Mouse (Mus musculus) induced T-regulatory cell, adult 2 months (primary cell): ENCODE measurements around the gene Osbpl9.
A peak's percentile ranks its signal among the peaks of the same experiment; 100 is the strongest.

Experiments used
- DNase-seq: peaks from one replicate; pipeline ENCODE4 v3.0.0-alpha.2; 2012; ENCODE audit warnings: low read depth

The Osbpl9 gene

DNA sequence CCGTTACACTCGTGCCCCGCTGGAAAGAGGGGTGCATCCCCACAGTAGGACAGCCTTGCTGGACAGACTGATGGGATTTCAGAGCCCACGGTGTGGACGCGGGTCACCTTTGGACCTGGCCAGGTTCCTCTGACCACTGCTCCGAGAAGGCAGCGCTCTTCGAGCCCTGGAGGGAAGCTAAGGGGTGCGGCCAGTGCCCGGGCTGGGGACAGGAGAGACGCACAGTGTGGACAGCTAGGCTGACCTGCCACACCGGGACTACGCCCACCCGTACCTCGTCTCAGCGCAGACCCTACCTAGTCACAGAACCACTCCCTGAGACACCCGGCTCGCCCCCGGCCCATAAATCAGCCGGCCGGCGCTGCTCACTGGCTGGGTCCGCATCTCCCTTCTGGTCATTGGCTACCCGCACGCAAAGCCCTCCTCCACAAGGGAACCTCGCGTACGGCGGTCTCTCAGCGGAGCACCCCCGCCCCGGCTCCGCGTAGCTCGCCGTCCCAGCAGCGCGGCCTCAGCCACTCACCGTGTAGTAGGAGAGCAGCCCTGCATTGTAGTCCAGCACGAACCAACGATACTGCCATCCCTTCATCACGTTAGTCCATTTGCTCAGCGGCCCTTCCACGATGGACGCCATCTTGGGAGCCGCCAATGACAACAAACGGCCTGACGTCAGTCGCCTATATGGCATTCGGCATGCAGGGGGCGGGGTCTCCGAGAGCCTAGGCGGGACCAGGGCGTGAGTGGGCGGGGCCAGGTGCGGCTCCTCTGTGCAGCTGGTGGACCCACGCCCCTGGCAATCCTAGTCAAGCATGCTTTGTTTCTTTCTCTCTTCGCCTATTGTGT is at the start of gene Osbpl9:
Osbpl9 (minus strand) TSS at position 691 of the 843 bp plus-strand sequence.
- DNase-seq, result peak; percentile 98

DNA sequence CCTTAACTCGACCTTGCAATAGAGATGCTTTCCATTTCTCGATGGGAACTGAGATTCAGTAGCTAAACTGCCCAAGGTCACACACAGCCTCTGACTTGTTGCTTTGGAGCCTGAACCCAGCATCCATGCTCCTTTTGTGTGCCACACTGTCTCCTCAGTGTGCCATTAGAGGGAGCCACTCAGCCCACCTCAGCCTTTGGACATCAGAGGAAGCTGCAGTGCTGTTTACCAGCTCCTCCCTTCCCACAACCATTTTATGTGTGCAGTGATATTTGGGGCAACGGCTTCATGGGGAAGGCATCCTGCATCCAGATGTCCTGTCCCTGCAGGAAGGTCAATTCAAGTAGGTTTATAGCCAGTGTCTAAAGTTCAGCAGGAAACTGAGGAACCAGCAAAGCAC is 49.5 kb upstream of the Osbpl9 start:
- DNase-seq, result peak; percentile 38

DNA sequence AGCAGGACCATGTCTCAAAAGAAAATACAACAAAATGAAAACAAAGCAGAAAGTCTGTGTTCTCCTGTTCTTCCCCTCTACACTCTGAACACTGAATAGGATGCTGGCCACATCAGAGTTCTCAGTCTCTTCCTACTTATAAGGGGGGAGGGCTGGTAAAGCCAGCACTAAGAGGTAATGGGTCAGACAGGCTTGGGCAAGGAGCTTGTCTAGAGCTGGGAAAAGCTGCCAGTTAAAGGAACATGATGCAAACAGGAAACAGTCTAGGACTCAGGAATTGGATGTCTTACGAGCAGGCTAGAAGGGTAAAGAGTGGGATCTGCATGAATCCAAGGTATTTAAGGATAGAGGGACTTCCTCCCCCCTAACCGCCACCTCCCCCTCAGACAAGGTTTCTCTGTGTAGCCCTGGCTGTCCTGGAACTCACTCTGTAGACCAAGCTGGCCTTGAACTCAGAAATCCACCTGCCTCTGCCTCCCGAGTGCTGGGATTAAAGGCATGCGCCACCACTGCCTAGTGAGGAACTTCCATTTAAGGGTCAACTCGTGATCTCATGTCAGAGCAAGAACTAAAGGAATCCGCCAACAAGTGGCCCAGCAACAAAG is 43.0 kb upstream of the Osbpl9 start:
- no peak for DNase-seq

DNA sequence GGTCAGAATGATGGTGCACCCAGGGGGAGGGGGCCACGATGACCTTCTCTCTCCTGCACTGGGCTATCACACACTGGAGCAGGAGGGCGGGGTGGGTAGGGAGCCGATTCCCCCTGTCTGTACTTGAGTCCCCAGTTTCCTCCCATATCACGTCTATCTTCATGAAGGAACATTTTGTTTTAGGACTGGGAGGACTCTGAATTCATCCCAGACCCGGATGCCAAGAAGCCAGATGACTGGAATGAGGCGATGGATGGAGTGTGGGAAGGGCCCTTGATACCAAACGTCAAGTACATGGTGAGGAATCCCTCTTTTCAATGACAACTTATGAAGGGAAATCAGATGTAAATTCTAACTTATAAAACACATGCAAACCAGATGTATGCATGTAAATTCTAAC is 42.4 kb upstream of the Osbpl9 start:
- no peak for DNase-seq

DNA sequence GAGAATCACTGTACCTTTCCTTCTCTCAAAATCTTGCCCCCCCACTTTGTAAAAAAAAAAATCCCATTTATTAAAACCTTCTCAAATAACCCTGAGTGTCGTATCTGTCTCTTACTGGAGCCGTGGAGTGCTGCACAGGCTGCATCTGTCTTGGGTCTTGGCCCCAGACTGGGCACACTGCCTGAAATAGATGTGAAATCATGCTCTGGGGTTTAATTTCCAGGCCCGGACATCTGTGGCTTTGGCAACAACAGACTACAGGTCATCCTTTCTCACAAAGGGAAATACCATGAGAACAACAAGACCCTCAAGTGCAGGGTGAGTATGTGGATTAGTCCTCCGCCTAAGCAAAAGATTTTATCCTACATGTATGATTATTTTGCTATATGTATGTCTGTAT is 39.9 kb upstream of the Osbpl9 start:
- no peak for DNase-seq

DNA sequence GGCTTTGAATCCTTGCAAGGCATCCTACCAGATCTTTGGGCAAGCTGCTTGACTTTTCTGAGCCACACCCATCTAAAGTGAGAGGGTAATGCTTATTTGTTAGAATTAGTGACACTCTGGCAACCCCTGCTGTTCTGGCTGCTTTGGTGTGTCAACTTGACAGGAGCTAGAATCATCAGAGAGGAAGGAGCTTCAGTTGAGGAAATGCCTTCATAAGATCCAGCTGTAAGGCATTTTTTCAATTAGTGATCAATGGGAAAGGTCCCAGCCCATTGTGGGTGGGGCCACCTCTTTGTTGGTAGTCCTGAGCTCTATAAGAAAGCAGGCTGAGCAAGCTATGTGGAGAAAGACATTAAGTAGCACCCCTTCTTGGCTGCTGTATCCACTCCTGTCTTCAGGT is 39.1 kb upstream of the Osbpl9 start:
- DNase-seq, result no peak

DNA sequence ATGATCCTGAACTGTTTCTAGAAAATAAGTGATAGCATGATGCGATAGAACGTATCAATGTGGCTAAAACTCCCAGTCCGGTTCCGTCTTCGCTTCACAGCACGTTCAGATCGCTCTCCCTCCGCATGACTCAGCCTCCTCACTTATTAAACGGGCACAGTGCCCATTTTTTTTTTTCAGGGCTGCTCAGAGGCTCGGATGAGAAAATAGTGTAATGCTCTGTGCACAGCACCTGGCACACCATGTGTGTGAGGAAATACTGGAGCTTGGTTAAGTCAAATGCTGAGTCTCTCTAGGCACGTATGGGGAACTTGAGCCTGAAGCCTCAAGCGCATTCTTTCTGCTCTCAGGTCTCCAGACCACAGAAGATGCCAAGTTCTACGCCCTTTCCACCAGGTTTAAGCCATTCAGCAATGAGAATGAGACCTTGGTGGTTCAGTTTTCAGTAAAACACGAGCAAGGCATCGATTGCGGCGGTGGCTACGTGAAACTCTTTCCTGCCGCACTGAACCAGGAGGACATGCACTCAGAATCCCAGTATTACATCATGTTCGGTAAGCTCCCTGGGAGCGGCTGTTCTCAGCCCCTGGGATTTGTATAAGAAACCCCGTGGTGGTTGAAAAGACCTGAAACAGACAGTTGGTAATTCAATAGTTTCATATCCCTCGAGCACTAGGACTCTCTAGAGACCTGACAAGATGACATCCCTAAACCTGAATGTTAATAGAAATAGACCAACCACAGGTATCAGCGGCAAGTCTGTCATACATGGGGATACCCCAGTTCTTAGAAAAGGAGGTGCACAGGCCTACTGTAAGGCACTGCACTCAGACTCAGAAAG is 36.6 kb upstream of the Osbpl9 start:
- no peak for DNase-seq

DNA sequence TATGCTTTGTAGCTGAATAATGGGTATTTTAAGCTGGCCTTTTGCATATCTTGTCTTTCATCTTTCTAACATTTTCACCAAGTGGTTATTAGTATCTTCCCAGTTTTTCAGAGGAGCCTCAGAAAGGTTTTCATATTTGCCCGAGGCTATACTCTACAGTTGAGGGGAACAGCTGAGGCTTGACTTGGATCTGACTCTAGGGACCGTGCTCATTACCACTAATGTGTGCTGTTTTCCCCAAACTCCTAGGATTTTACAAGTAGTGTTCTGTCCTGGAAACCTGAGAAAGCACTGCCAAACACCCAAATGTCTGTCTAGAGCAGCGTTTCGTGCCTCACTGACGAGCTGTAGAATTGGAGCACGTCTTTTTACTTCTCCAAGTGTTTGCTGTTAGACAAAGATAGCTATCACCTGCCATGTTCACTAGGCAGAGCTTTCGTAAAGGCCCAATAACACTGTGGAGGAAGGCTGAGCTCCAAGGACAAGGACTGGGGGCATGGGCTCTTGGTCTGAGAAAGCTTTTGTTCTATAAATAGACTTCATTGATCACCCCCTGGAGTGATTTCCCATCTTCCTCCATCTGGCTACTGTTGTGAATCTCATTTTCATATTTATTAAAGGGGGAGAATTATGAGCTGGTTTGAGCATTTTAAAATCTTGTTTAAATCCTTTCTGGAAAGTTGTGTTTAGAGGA is 34.3 kb upstream of the Osbpl9 start:
- no peak for DNase-seq

DNA sequence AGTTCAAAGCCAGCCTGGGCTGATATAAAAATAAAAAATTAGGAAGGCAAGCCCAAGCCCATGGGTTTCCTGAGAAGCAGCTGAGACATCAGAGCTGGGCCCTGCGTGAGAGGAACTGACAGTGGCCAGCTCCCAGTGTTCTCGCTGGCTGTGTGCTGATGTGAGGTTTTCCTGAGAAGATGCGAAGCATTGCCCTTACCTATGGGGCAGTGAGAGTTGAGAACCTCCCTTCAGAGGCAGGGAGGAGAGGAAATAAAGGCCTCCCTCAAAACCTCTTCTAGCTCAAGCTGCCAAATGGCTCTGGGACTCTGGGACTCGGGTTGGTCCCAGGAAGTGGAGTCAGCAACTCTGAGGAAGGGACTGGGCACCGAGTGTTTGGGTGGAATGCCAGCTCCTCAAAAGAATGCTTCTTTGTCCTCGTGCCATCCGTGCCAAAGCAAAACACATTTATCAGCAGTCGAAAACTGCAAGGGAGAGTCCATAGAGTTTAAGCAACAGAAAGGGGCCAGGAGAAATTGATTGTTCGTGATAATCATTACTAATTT is 32.8 kb upstream of the Osbpl9 start:
- DNase-seq, result no peak

DNA sequence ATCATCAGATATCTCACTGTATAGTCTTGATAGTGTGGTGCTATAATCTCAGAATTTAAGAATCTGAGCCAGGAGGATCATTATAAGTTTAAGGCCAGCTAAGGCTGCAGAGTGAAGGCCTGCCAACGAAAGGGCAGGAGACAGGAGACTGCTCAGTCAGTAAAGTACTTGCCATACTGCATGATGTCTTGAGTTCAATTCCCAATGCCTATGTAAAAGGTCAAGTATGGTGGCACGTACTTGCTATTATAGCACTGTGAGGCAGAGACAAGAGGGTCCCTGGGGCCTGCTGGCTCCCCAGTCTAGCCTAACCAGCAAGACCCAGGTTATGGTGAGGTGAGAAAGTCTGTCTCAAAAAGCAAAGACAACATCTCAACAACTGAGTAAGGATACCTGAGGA is 32.1 kb upstream of the Osbpl9 start, which contains the start of gene Calr4:
Calr4 (plus strand) TSS at position 301 of the 400 bp plus-strand sequence.
- no peak for DNase-seq

DNA sequence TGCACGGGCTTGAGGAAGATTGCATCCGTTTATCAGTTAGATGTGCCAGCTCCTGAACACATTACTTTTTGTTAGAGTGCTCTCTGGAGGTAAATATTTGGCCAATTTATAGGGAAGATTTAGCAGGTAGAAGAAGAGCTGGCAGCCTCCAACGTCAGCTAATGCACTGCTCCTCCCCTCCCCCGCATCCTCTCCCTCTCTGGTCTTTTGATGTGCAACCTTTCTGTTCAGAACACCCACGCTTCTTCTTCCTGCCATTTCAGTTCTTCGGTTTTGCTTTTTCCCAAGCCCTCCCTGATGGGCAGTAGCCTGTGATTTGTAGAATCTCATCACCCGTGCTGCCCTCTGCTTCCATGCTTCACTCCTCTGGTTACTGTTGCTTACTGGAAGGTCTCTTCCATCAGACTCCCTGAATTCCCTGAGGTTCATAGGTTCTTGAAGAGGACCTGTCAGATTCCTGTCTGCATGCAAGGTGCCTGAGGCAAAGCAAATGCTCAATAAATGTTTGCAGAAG is 27.8 kb upstream of the Osbpl9 start:
- DNase-seq, result peak; percentile 50

DNA sequence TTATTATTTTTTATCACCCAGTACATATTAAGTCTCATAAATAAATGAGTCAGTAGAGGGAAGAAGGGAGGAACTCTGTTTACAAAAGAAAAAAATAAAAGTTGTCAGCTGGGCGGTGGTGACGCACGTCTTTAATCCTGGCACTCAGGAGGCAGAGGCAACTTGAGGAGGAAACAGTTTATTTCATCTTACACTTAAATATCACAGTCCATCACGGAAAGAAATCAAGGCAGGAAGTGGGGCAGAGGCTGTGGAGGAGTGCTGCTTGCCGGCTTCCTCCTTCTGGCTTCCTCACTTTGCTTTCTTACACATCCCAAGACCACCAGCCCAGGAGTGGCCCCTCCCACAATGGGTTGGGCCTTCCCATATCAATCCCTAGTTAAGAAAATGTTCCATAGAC is 24.0 kb upstream of the Osbpl9 start:
- DNase-seq, result peak; percentile 23

DNA sequence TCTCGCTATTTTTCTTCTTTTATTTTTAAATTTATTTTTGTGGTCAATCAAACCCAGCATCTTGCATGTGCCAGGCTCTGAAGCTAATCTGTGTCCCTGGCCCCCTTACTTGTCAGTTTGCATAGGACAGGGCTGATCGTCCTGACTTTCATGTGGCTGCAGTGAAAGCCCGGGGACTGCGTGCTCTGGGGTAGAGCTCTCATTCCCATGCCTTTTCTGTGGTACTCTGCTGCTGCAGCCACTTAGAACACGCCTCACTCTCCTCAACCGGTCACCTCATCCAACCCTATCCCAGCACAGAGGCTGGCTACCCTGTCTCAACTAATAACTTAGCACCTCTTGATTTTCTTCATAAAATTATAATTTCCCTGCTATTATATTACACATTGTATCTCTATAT is 23.5 kb upstream of the Osbpl9 start:
- DNase-seq, result no peak

DNA sequence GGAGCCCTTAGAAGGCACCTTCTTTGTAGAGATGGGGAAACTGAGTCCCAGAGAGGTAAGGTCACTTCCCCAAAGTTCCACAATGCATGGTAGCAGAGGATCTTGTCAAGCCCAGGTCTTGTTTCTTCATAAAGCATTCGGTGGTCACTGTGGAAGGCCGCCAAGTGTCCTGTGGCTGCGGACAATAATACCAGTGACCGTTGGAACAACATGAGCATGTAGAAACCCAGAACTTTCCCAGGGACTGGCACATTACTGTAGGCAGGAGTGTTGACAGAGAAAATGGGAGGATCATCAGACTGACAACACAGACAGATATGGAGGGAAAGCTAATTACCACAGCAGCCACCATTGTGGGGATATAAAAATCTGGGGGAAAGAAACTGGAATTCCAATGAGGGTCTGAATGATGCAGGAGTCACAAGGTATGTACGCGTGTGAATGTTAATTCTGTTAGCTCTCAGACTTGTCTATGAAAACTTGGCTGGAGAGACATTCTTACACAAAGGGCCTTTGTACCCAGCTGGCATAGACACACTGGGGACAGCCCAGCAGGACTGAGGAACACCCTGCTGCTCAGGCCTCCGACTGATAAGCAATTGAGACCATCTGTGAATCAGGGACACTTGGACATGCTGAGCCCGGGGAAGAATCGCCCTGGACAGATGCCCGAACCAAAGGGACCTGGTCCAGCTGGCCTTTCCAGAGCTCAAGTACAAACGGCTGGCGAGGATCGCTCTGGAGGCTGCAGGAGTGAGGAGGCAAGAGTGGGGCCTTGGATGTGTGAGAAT is 22.9 kb upstream of the Osbpl9 start:
- DNase-seq, result no peak

DNA sequence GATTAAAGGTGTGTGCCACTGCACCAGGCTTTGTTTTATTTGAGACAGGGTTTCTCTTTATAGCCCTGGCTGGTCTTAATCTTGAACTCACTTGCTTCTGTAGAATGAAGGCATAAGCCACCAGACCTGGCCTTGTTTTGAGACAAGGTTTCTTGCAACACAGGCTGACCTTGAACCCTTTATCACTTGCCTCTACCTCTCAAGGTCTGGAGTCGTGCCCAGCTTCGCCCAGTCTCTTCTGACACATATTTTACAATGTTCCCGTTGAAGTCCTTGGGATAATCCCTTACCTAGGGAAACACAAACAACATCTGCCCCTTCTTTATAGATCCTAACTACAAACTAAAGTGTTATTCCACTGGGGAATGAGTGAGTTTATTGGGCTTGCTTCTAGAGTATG is 19.9 kb upstream of the Osbpl9 start:
- DNase-seq, result no peak

DNA sequence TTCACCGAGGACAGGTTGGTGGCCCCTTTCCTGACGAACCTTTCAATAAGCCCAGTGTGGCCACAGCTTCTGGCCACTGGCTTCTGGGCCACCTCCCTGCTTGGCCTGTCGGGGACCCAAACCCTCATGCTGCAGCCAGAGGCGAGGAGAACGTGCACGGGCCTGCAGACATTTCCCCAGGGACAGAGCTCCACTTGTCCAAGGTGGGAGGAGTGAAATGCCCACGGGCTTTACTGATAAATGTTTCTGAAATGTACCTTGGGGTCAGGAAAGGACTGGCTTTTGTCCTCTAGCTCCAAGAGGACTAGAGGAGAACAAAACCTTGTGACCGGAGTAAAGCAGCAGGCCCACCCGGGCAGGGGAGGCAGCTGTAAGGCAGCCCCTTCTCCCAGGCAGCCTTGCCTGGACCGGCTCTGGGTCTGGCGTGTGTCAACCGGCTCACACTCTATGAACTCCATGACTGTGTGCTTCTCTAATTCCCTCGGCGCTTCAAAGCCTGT is 18.4 kb upstream of the Osbpl9 start:
- DNase-seq, result no peak

DNA sequence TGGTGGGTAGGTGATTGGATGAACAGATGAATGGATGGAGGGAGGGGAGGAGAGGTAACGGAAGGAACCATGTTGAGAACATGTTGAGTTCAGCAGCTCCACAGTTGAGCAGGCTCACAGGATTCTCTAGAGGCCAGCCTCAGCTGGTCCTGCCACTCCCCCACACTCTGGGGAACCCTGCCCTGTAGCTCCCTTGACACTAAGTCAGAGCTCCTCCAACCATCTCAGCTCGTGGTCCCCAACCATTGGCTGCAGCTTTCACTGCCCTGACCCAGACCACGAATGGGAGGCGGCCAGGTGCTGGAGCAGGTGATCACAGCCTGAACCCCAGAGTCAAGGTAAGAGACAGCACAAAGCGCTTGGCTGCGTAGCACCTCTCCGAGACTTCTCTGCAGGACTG is 15.9 kb upstream of the Osbpl9 start:
- DNase-seq, result no peak

DNA sequence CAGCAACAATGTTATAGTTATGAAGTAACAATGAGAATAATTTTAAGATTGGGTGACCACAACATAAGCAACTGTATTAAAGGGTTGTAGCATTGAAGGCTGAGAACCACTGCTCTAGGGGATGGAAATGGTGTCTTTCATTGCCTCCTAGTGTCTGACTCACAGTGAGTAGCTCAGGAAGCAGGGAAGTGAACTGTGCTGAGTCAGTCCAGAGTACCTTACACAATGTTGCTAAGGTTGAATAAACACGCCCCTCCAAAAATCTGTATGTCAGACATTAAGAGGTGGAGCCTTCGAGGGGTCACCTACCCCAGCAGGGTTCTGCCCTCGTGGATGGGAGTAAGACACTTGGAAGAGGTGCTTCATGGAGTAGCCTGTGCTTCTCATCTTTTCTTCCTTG is 11.9 kb upstream of the Osbpl9 start:
- DNase-seq, result no peak

DNA sequence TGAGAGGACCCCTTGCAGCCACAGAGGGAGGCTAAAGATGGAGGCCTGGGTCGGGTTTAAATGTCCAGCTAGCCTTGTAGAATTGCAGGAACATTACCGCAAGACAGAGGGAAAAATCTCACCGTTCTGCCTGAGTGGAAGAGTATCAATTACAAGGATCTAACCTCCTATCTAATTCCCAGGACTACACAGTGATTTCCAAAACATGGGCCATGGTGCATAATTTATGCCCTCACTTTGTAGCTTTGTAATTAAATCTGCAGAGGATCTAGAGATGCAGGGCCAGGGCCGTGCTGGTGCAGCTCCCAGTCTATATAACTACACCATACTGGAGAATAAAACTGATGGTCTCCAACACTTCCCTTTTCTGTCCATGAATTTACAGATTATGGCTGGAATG is 8.8 kb upstream of the Osbpl9 start:
- no peak for DNase-seq

DNA sequence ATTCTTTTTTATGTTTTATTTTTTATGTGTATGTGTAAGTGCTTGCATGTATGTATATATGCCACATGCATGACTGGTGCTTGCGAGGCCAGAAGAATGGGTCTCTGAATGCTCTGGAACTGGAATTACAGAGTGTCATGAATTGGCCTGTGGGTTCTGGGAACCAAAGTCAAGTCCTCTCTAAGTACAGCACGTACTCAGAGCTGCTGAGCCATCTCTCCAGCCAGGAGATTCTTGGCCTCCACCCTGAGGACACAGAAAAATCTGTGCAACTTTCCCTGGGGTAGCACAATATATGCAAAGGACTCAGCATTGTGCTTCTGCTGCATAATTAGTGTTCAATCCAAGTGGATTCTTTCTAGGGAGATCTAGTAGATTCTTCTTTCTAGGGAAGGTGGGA is 8.2 kb upstream of the Osbpl9 start:
- DNase-seq, result no peak

DNA sequence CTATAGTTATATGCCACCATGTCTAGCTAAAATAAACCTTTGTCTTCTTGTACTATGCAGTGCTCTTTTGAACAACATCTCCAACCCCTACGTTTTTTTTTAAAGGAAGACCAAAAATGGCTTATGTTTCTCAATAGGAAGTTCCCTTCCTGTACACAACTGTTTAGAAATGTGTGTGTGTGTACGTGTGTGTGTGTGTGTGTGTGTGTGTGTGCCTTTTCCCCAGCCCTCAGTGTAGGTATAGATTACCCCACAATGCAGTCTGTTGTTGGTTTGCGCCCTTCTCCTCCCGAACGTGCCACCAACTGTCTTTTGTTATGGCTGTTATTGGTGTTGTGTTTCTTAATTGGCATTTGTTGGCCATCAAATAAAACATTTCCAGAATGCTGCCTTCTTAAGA is 5.5 kb upstream of the Osbpl9 start:
- no peak for DNase-seq
